Comparison of ENCODE assay signal across 21 mouse cellular contexts in genomic region chr13:117705573-117705972, GRCm38 (mm10).
A peak's percentile ranks its signal among the peaks of the same experiment; 100 is the strongest.
DNase-seq lines count a peak whose midpoint lies in the region; ATAC-seq and TF ChIP-seq lines count a peak whose summit lies in the region.
"Had no signal": no experiment of that assay in that cellular context is flagged by ENCODE, and none has a peak within 500 bp of the region (broad histone marks: within the 10 kb centered on the region; RNA-seq: fewer than 3 reads in every experiment).

No protein-coding gene starts in this region.

- peak; percentile 69 for ATAC-seq in limb, embryonic 12.5 days (ENCODE audit: insufficient number of reproducible peaks, insufficient read depth, low FRiP score, low TSS enrichment, low read depth)
- ATAC-seq in limb, embryonic 13.5 days (ENCODE audit: low FRiP score, low read depth), result peak; percentile 62; the same call in 1 of the 2 replicates
- ATAC-seq in limb, embryonic 14.5 days (ENCODE audit: low FRiP score, low read depth), result peak; percentile 74
- no peak for ATAC-seq in neural tube, embryonic 15.5 days (ENCODE audit: low FRiP score)
- ATAC-seq: activated CD4-positive, CD25-positive, alpha-beta regulatory T cell, adult 4 months; CD4-positive, CD25-positive, alpha-beta regulatory T cell, adult 4 months; Patski had no signal

- peaks cover 4% of the 10 kb centered on the region; the same call in 1 of the 2 replicates for H3K9me3 ChIP-seq in limb, embryonic 12.5 days
- no peaks in the 10 kb centered on the region for H3K9me3 ChIP-seq in limb, embryonic 10.5 days (replicated peaks)
- H3K9me3 ChIP-seq in limb, embryonic 13.5 days, result no peaks in the 10 kb centered on the region
- H3K9me3 ChIP-seq in limb, embryonic 14.5 days (ENCODE audit: control insufficient read depth, low read length), result no peaks in the 10 kb centered on the region
- no peaks in the 10 kb centered on the region for H3K9me3 ChIP-seq in neural tube, embryonic 15.5 days (replicated peaks)
- H3K9me3 ChIP-seq: G1E had no signal

- no peaks in the 10 kb centered on the region for H3K27me3 ChIP-seq in limb, embryonic 12.5 days
- H3K27me3 ChIP-seq in limb, embryonic 10.5 days (ENCODE audit: low read depth, poor library complexity, severe bottlenecking), result no peaks in the 10 kb centered on the region
- H3K27me3 ChIP-seq in limb, embryonic 13.5 days, result no peaks in the 10 kb centered on the region
- H3K27me3 ChIP-seq in limb, embryonic 14.5 days (ENCODE audit: control insufficient read depth, insufficient read depth, low read length), result no peaks in the 10 kb centered on the region
- H3K27me3 ChIP-seq in neural tube, embryonic 15.5 days (replicated peaks), result no peaks in the 10 kb centered on the region
- H3K27me3 ChIP-seq: CH12.LX, Patski had no signal

- H3K9ac ChIP-seq in limb, embryonic 12.5 days (replicated peaks), result no peak overlapping the region
- H3K9ac ChIP-seq in limb, embryonic 13.5 days, result no peak overlapping the region
- H3K9ac ChIP-seq in limb, embryonic 14.5 days (ENCODE audit: low read depth, low read length, severe bottlenecking), result no peak overlapping the region
- no peak overlapping the region for H3K9ac ChIP-seq in neural tube, embryonic 15.5 days (replicated peaks)

- H3K36me3 ChIP-seq in limb, embryonic 12.5 days, result no peaks in the 10 kb centered on the region
- H3K36me3 ChIP-seq in limb, embryonic 10.5 days, result no peaks in the 10 kb centered on the region
- H3K36me3 ChIP-seq in limb, embryonic 13.5 days, result no peaks in the 10 kb centered on the region
- no peaks in the 10 kb centered on the region for H3K36me3 ChIP-seq in limb, embryonic 14.5 days (ENCODE audit: control insufficient read depth, insufficient read depth, low read length)
- H3K36me3 ChIP-seq in neural tube, embryonic 15.5 days, result no peaks in the 10 kb centered on the region
- H3K36me3 ChIP-seq: G1E had no signal

- H3K27ac ChIP-seq in limb, embryonic 12.5 days, result no peak overlapping the region
- H3K27ac ChIP-seq in limb, embryonic 10.5 days, result no peak overlapping the region
- no peak overlapping the region for H3K27ac ChIP-seq in limb, embryonic 13.5 days
- H3K27ac ChIP-seq in limb, embryonic 14.5 days (replicated peaks; ENCODE audit: low read depth, low read length), result no peak overlapping the region
- no peak overlapping the region for H3K27ac ChIP-seq in neural tube, embryonic 15.5 days (replicated peaks)

- no peak overlapping the region for H3K4me2 ChIP-seq in limb, embryonic 12.5 days
- no peak overlapping the region for H3K4me2 ChIP-seq in limb, embryonic 13.5 days (replicated peaks)
- no peak overlapping the region for H3K4me2 ChIP-seq in limb, embryonic 14.5 days (replicated peaks; ENCODE audit: low read depth, low read length, severe bottlenecking)
- no peak overlapping the region for H3K4me2 ChIP-seq in neural tube, embryonic 15.5 days

- no peak overlapping the region for H3K4me3 ChIP-seq in limb, embryonic 12.5 days (replicated peaks)
- no peak overlapping the region for H3K4me3 ChIP-seq in limb, embryonic 10.5 days
- H3K4me3 ChIP-seq in limb, embryonic 13.5 days, result no peak overlapping the region
- H3K4me3 ChIP-seq in limb, embryonic 14.5 days (replicated peaks; ENCODE audit: low read length), result no peak overlapping the region
- no peak overlapping the region for H3K4me3 ChIP-seq in neural tube, embryonic 15.5 days (replicated peaks)

- DNase-seq in limb, embryonic 10.5 days (ENCODE audit: low spot score), result no peak
- no peak for DNase-seq in limb, embryonic 14.5 days (ENCODE audit: low spot score)
- no peak for DNase-seq in retina, postnatal 1 day
- DNase-seq: adrenal gland, adult 2 months; adrenal gland, adult 8-10 months; adrenal gland, postnatal 10 days; adrenal gland, postnatal 14 days; adrenal gland, postnatal 25 days; adrenal gland, postnatal 36 days; B cell, adult 2 months; cerebellum, adult 11 months; cerebellum, adult 11-12 months; cerebellum, adult 18-20 months had no signal

- peaks cover 13% of the 10 kb centered on the region; the same call in 1 of the 2 replicates for H3K4me1 ChIP-seq in limb, embryonic 12.5 days (replicated peaks)
- H3K4me1 ChIP-seq in limb, embryonic 10.5 days, result peaks cover 20% of the 10 kb centered on the region
- peaks cover 24% of the 10 kb centered on the region for H3K4me1 ChIP-seq in limb, embryonic 13.5 days
- peaks cover 11% of the 10 kb centered on the region for H3K4me1 ChIP-seq in limb, embryonic 14.5 days (ENCODE audit: control insufficient read depth, insufficient read depth, low read length)
- no peaks in the 10 kb centered on the region for H3K4me1 ChIP-seq in neural tube, embryonic 15.5 days

- no peak for TF ChIP-seq POLR2A in limb, embryonic 14.5 days (IDR thresholded peaks at IDR 0.05; ENCODE audit: borderline replicate concordance, extremely low read depth, insufficient read depth, insufficient read length)
